ENCODE assay signal across 8 mouse cellular contexts in the genomic region with DNA sequence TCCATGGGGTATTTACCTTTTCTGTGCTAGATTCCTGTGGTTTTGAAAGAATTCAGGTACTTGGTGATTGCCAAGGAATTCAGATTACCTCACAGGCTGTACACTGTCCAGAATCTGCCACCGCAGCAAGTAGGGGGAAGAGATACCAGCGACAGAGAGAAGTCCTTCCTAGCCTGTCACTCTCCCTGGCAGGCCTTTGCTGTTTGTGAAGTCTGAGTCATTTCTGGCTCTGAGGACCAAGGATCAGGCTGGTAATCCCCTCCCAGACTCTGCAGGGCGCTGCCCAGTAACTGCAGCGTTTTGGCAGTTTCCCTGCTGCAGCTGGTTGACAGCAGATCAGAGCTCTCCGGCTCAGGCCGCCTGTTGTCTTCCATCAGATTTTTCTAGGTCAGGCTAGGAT. TPM values are rescaled to one million over a fixed set of nuclear protein-coding genes. Genes with fewer than 3 reads are reported as not detected.
DNase-seq lines count a peak whose midpoint lies in the region; ATAC-seq and TF ChIP-seq lines count a peak whose summit lies in the region.

No protein-coding gene starts in this region.

- TF ChIP-seq CTCF in cerebellum, adult 2 months (IDR thresholded peaks at IDR 0.05; ENCODE audit: borderline replicate concordance, insufficient read depth, low read depth, low read length), result no peak
- TF ChIP-seq CTCF in left cerebral cortex, adult 2 months (IDR thresholded peaks at IDR 0.05), result no peak

- 57% methylated on average over 6 of the region's 6 CpGs for WGBS in hindbrain, embryonic 15.5 days
- WGBS in hindbrain, embryonic 14.5 days, result 50% methylated on average over 6 of the region's 6 CpGs
- 4% methylated on average over 6 of the region's 6 CpGs for WGBS in cerebellum, adult 2 months

- no peaks in the 10 kb centered on the region for H3K9me3 ChIP-seq in hindbrain, embryonic 15.5 days
- no peaks in the 10 kb centered on the region for H3K9me3 ChIP-seq in hindbrain, embryonic 14.5 days (ENCODE audit: control insufficient read depth, low read length)

- no peak overlapping the region for H3K9ac ChIP-seq in hindbrain, embryonic 15.5 days
- H3K9ac ChIP-seq in hindbrain, embryonic 14.5 days, result no peak overlapping the region

- H3K27me3 ChIP-seq in hindbrain, embryonic 15.5 days, result no peaks in the 10 kb centered on the region
- H3K27me3 ChIP-seq in hindbrain, embryonic 14.5 days (ENCODE audit: control insufficient read depth, insufficient read depth, low read length), result no peaks in the 10 kb centered on the region
- no peaks in the 10 kb centered on the region for H3K27me3 ChIP-seq in cerebellum, adult 2 months (ENCODE audit: control insufficient read depth, insufficient read depth, low read length)

- H3K36me3 ChIP-seq in hindbrain, embryonic 15.5 days, result 0 out of 2 replicates have a peak, but pooled peaks cover 2% of the 10 kb centered on the region
- 0 out of 2 replicates have a peak, but pooled peaks cover 3% of the 10 kb centered on the region for H3K36me3 ChIP-seq in hindbrain, embryonic 14.5 days (replicated peaks; ENCODE audit: control insufficient read depth, insufficient read depth)

- H3K4me3 ChIP-seq in hindbrain, embryonic 15.5 days, result no peak overlapping the region
- H3K4me3 ChIP-seq in hindbrain, embryonic 14.5 days (replicated peaks; ENCODE audit: low read length), result no peak overlapping the region
- H3K4me3 ChIP-seq in cerebellum, adult 2 months (replicated peaks; ENCODE audit: insufficient read depth, low read depth, low read length), result no peak overlapping the region
- H3K4me3 ChIP-seq in left cerebral cortex, adult 2 months, result no peak overlapping the region

- ATAC-seq in hindbrain, embryonic 15.5 days (ENCODE audit: low FRiP score, low read depth), result no peak
- ATAC-seq in hindbrain, embryonic 14.5 days (ENCODE audit: low FRiP score), result no peak
- ATAC-seq in megakaryocyte progenitor cell, adult 5-6 weeks (replicated peaks; ENCODE audit: poor library complexity), result no peak

- no peak for DNase-seq in hindbrain, embryonic 14.5 days (ENCODE audit: low spot score)
- peak; percentile 78 to 88 for DNase-seq in cerebellum, adult 2 months
- DNase-seq in gastrocnemius, postnatal 14 days, result peak; percentile 84
- DNase-seq in left cerebral cortex, adult 2 months (ENCODE audit: extremely low spot score in 1 of 2, low spot score in 2 of 2), result peak; percentile 22 to 33
- peak; percentile 57 for DNase-seq in retina, embryonic 14.5 days (ENCODE audit: low spot score)
- no peak for DNase-seq in thymus, postnatal 25 days

- H3K27ac ChIP-seq in hindbrain, embryonic 15.5 days (replicated peaks), result peak overlapping the region; percentile 63; the same call in 1 of the 2 replicates
- H3K27ac ChIP-seq in hindbrain, embryonic 14.5 days, result no peak overlapping the region
- H3K27ac ChIP-seq in cerebellum, adult 2 months (ENCODE audit: insufficient read depth, low read length), result peak overlapping the region; percentile 57
- H3K27ac ChIP-seq in left cerebral cortex, adult 2 months, result peak overlapping the region; percentile 66; the same call in 1 of the 2 replicates

- H3K4me2 ChIP-seq in hindbrain, embryonic 15.5 days, result no peak overlapping the region
- H3K4me2 ChIP-seq in hindbrain, embryonic 14.5 days (replicated peaks), result no peak overlapping the region

- TF ChIP-seq POLR2A in cerebellum, adult 2 months (IDR thresholded peaks at IDR 0.05; ENCODE audit: borderline replicate concordance, insufficient read depth, low read length), result no peak; the same call in 1 of the 2 replicates

- peaks cover 8% of the 10 kb centered on the region for H3K4me1 ChIP-seq in hindbrain, embryonic 15.5 days (replicated peaks)
- H3K4me1 ChIP-seq in hindbrain, embryonic 14.5 days (replicated peaks; ENCODE audit: control insufficient read depth, insufficient read depth, low read length), result no peaks in the 10 kb centered on the region
- H3K4me1 ChIP-seq in cerebellum, adult 2 months (ENCODE audit: control insufficient read depth, insufficient read depth, low read length), result peaks cover 8% of the 10 kb centered on the region; the same call in 1 of the 2 replicates

- intact Hi-C loops in gastrocnemius, postnatal 14 days (cut with DNase I; ENCODE audit: low total_unique reads), result no loop called here
- intact Hi-C loops in left cerebral cortex, adult 2 months (cut with DNase I), result no loop called here

RNA-seq across cellular contexts. Expression of gene Ttll5, which starts 45.0 kb away (rescaled TPM):
- polyA plus RNA-seq in hindbrain, embryonic 15.5 days (2015; fragmentation: Nextera tagmentation; extraction: Ambion mirVana), result 11.8 and 12.0 TPM in 2 replicates
- 14.4 TPM in 2 replicates for polyA plus RNA-seq in hindbrain, embryonic 14.5 days (2014; fragmentation: Nextera tagmentation; extraction: Ambion mirVana)
- 88.4 and 93.0 TPM in 2 replicates for polyA plus RNA-seq in cerebellum, adult 2 months (2012; rRNA removed)
- total RNA-seq in gastrocnemius, postnatal 14 days (2021), result 1 to 10 TPM; 7.8 to 8.2 TPM
- 10 to 100 TPM; 45.4 to 47.7 TPM for total RNA-seq in left cerebral cortex, adult 2 months (2021)
- 19.3 and 20.8 TPM in 2 replicates for total RNA-seq in megakaryocyte progenitor cell, adult 5-6 weeks (2015)
- total RNA-seq in megakaryocyte progenitor cell, adult 5-6 weeks (2017), result 17.0 and 20.1 TPM in 2 replicates

RNA-seq across cellular contexts. Expression of gene Erg28, which starts 45.1 kb away (rescaled TPM):
- 98.8 and 110 TPM in 2 replicates for polyA plus RNA-seq in hindbrain, embryonic 15.5 days (2015; fragmentation: Nextera tagmentation; extraction: Ambion mirVana)
- 89.0 and 101 TPM in 2 replicates for polyA plus RNA-seq in hindbrain, embryonic 14.5 days (2014; fragmentation: Nextera tagmentation; extraction: Ambion mirVana)
- 100 and 107 TPM in 2 replicates for polyA plus RNA-seq in cerebellum, adult 2 months (2012; rRNA removed)
- 1 to 10 TPM; 4.1 to 7.2 TPM for total RNA-seq in gastrocnemius, postnatal 14 days (2021)
- 10 to 100 TPM; 48.9 to 51.8 TPM for total RNA-seq in left cerebral cortex, adult 2 months (2021)
- total RNA-seq in megakaryocyte progenitor cell, adult 5-6 weeks (2015), result 77.1 and 80.2 TPM in 2 replicates
- total RNA-seq in megakaryocyte progenitor cell, adult 5-6 weeks (2017), result 76.9 and 93.4 TPM in 2 replicates

Comparison
In these comparisons a context has a peak if more than half of its experiments do, and no peak if none do; other contexts are left out.
1. DNase-seq: peak in cerebellum, adult 2 months (2 of 2), gastrocnemius, postnatal 14 days (single experiment), left cerebral cortex, adult 2 months (2 of 2) and retina, embryonic 14.5 days (single experiment); none in hindbrain, embryonic 14.5 days (single experiment) and thymus, postnatal 25 days (single experiment).
2. RNA of gene Erg28, which starts 45.1 kb away (total RNA-seq): 76.9 to 93.4 TPM in megakaryocyte progenitor cell, adult 5-6 weeks and 48.9 to 51.8 TPM in left cerebral cortex, adult 2 months; 4.1 to 7.2 TPM in gastrocnemius, postnatal 14 days; every median in the first group is over 4 times any median in the second.